Mouse (Mus musculus) neural tube, embryonic 15.5 days (tissue): ENCODE data around the gene Snu13. TPM values are rescaled to one million over a fixed set of nuclear protein-coding genes. Genes with fewer than 3 reads are reported as not detected.

Source experiments
- ATAC-seq: fragments of 200-750 bp; cut with Nextera tagmentation; 2 replicates; pipeline ENCODE4 v1.8.0; 2017; ENCODE audit warnings: mild to moderate bottlenecking, moderate TSS enrichment, moderate library complexity; ENCODE audit not compliant: low FRiP score
- H3K27ac ChIP-seq: fragments of 300-500 bp; sonication (generic); replicated peaks from 2 replicates; pipeline ENCODE4 v1.5.1; 2015; ENCODE audit warnings: mild to moderate bottlenecking, inconsistent platforms
- H3K27me3 ChIP-seq: fragments of 300-500 bp; sonication (generic); replicated peaks from 2 replicates; pipeline ENCODE4 v1.6.1; 2015; ENCODE audit warnings: inconsistent platforms
- H3K36me3 ChIP-seq: fragments of 300-500 bp; sonication (generic); 2 replicates; pipeline ENCODE4 v1.6.1; 2015; ENCODE audit warnings: inconsistent platforms
- H3K4me1 ChIP-seq: fragments of 300-500 bp; sonication (generic); 2 replicates; pipeline ENCODE4 v1.6.1; 2015; ENCODE audit warnings: inconsistent platforms
- H3K4me2 ChIP-seq: fragments of 300-500 bp; sonication (generic); 2 replicates; pipeline ENCODE4 v1.6.1; 2015; ENCODE audit warnings: inconsistent platforms, mild to moderate bottlenecking, moderate library complexity
- H3K4me3 ChIP-seq: fragments of 300-500 bp; sonication (generic); replicated peaks from 2 replicates; pipeline ENCODE4 v1.5.1; 2015; ENCODE audit warnings: mild to moderate bottlenecking, inconsistent platforms
- H3K9ac ChIP-seq: fragments of 300-500 bp; sonication (generic); replicated peaks from 2 replicates; pipeline ENCODE4 v1.6.1; 2015; ENCODE audit warnings: mild to moderate bottlenecking, inconsistent platforms
- H3K9me3 ChIP-seq: fragments of 300-500 bp; sonication (generic); replicated peaks from 2 replicates; pipeline ENCODE4 v1.6.1; 2016; ENCODE audit warnings: inconsistent platforms
- WGBS: fragments of 180-500 bp; shearing (Covaris S2); methylation state at CpG from one replicate; pipeline ENCODE4 v1.1.7; 2015; ENCODE audit warnings: mixed read lengths; 5-methylcytosine and 5-hydroxymethylcytosine counted together
- polyA plus RNA-seq: library from polyadenylated mRNA; unstranded; fragments of >200 nt; fragmentation: Nextera tagmentation; extraction: Ambion mirVana; gene quantifications from 2 replicates; pipeline ENCODE4 v1.2.1, GENCODE M21; 2015

Gene Snu13
- polyA plus RNA-seq, 1 experiment from 2014 or later, result 230 TPM

DNA sequence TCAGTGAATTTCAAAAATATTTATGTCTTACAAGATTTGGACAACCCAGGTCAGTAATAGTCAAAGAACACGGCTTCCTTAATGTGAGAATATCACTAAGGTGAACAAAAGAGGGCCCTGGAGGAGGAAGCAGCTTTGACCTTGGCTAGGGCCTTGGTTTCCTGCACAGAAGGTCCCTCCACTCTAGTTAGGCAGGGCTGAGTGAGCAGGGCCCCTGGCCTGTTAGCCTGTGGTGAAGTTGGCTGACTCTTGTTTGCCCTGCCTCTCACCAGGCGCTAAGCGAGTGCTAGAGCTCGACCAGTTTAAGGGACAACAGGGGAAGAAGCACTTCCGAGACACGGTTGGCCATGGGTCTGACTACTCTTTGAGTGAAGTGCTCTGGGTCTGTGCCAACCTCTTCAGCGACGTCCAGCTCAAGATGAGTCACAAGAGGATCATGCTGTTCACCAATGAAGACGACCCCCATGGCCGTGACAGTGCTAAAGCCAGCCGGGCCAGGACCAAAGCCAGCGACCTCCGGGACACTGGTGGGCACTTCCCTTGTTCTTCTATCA is 24.8 kb downstream of the Snu13 start:
- Histone ChIP-seq H3K9ac (no peak overlapping the region), H3K4me3 (no peak overlapping the region), H3K4me1 (peaks cover 2% of the 10 kb centered on the region; the same call in 1 of the 2 replicates), H3K4me2 (no peak overlapping the region), H3K9me3 (no peaks in the 10 kb centered on the region), H3K27ac (no peak overlapping the region), H3K27me3 (no peaks in the 10 kb centered on the region), H3K36me3 (peaks cover 70% of the 10 kb centered on the region)
- ATAC-seq, result no peak
- 90% methylated on average over 13 of the region's 13 CpGs for WGBS

DNA sequence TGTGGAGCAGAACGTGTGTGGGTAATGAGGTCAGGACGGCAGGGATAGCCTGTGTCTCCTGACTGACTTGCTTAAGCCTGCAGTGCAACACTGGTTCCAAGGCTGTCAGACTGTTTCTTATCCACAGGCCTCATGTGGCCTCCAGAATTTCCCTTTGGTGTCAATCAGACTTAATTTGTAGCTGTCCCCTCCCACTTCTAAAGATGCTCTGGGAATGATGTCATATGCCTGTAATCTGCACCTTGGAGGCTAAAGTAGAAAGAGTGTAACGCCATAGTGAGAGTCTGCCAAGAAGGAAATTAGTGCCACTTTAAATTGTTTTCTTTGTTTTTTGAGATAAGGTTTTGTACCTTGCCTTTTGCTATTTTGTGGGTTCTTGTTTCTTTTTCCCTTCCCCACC is 28.1 kb downstream of the Snu13 start:
- Histone ChIP-seq H3K4me2 (no peak overlapping the region), H3K27me3 (no peaks in the 10 kb centered on the region), H3K4me3 (no peak overlapping the region), H3K36me3 (peaks cover 41% of the 10 kb centered on the region), H3K9me3 (no peaks in the 10 kb centered on the region), H3K4me1 (peaks cover 22% of the 10 kb centered on the region), H3K9ac (no peak overlapping the region), H3K27ac (no peak overlapping the region)
- 90% methylated on average over 3 of the region's 3 CpGs for WGBS
- ATAC-seq, result no peak

DNA sequence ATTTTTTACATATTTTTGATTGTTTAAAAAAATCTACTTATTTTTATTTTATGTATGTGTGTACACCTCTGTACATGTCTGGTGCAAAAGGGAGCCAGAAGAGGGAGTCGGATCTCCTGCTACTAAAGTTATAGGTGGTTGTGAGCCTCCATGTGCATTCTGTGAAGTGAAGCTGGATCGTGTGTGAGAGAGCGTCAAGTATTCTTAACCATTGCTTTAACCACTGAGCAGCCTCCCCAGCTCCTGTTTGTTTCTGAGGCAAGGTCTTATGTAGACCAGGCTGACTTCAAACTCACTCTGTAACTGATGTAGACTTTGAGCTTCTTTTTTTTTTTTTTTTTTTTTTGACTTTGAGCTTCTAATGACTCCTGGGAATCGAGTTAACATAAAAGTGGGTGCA is 29.9 kb downstream of the Snu13 start:
- Histone ChIP-seq H3K36me3 (peaks cover 23% of the 10 kb centered on the region), H3K27ac (no peak overlapping the region), H3K9ac (no peak overlapping the region), H3K27me3 (no peaks in the 10 kb centered on the region), H3K4me3 (no peak overlapping the region), H3K9me3 (no peaks in the 10 kb centered on the region), H3K4me2 (no peak overlapping the region), H3K4me1 (peaks cover 35% of the 10 kb centered on the region)
- ATAC-seq, result no peak
- 79% methylated on average over 4 of the region's 4 CpGs for WGBS

DNA sequence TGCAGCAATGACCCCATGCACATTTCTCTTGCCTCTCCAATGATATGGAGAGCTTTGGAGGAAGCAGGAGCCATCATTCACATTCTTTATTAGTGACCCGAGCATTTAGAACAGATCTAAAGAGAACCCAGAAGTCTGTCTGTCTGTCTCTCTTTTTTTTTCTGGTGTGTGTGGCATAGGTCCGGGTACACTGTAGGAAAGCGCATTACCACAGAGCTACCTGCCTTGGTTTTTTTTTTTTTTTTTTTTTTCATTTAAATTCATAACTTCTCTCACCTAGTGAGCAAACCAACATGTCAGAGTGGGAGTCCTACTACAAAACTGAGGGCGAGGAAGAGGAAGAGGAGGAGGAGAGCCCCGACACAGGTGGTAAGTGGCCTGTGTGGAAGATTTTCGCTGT is 30.6 kb downstream of the Snu13 start:
- H3K27ac ChIP-seq, result peak overlapping the region; percentile 85
- H3K36me3 ChIP-seq, result peaks cover 20% of the 10 kb centered on the region

DNA sequence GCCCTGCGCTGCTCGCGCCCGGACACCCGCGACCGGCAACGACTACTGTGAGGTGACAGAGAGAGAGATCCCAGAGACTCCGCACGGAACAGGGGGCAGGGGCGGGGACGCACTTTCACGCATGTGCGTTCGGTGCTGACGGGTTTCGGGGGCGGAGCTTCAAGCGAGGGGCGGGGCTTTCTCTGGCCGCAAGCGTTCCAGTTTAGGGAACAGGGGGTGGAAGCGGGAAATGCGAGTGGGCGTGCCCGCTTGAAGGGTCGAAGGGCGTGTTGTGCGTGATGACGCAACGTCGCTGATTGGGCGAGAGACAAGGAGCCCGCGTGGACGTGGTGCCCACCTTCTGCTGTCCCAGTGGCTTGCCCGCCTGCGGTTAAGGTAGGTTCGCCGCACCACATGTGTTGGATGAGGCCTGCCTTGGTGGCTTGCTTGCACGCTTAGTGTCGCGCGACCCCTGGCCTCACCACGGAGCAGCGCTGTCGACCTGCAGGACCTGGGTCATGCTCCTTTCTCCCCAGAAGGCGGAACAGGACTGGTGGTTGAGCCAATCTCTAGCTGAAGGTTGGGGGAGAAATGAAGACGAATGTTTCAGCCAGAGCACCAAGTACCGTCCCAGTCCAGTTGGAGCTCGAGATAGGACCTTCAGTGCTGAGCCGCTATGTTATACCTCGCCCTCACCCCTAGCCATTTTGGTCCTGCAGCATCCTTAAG is 31.1 kb downstream of the Snu13 start:
- Histone ChIP-seq H3K36me3 (peaks cover 16% of the 10 kb centered on the region), H3K4me3 (peak overlapping the region; percentile 92), H3K9ac (peak overlapping the region; percentile 93), H3K4me1 (peaks cover 35% of the 10 kb centered on the region), H3K4me2 (peak overlapping the region; percentile 93), H3K9me3 (no peaks in the 10 kb centered on the region), H3K27ac (peak overlapping the region; percentile 87), H3K27me3 (no peaks in the 10 kb centered on the region)
- peak; percentile 97 for ATAC-seq
- WGBS, result under 1% methylated on average over 53 of the region's 53 CpGs

More for the DNA sequence above, 30.6 kb downstream of the Snu13 start:
- ATAC-seq, result no peak
- no peaks in the 10 kb centered on the region for H3K27me3 ChIP-seq
- peak overlapping the region; percentile 77 for H3K9ac ChIP-seq
- no peaks in the 10 kb centered on the region for H3K9me3 ChIP-seq
- H3K4me3 ChIP-seq, result peak overlapping the region; percentile 92
- peaks cover 35% of the 10 kb centered on the region for H3K4me1 ChIP-seq
- peak overlapping the region; percentile 93 for H3K4me2 ChIP-seq
- 26% methylated on average over 6 of the region's 6 CpGs for WGBS

DNA sequence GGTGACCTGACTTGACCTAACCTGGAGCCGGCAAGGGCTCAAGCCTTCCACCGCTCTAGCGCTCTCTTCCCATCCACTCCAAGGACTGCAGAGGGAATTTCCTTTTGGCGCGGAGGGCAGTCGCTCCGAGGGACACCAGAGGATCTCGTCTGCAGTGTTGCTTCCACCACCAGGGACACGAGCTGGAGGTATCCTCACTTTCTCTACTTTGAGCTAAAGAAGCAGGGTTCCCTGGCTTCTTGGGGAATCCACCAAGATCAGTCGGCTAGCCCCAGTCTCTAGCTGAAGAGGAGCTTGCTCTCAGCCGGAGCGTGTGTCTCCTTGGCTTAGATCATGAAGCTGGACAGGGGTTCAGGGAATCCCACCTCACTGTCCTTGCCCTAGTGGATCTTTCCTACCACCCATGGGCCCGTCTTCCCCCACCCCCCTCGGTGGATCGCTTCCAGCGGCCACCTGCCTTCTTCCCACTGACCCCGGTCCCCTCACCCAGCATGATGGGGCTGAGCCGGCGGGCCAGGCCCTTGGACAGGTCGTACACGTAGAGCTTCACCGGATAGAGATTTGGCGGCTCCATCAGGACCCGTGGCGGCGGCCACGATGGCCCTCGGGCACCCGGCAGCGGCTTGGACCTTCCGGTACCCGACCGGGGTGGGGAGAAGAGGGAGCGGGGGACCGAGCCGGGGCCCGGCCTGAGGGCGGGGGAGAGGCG is 31.9 kb downstream of the Snu13 start:
- H3K9ac ChIP-seq, result peak overlapping the region; percentile 93
- H3K27ac ChIP-seq, result peak overlapping the region; percentile 87
- H3K27me3 ChIP-seq, result no peaks in the 10 kb centered on the region
- peak overlapping the region; percentile 93 for H3K4me2 ChIP-seq
- H3K4me1 ChIP-seq, result peaks cover 35% of the 10 kb centered on the region
- H3K9me3 ChIP-seq, result no peaks in the 10 kb centered on the region
- peak overlapping the region; percentile 92 for H3K4me3 ChIP-seq
- ATAC-seq, result peak; percentile 60
- WGBS, result under 1% methylated on average over 38 of the region's 39 CpGs
- peaks cover 16% of the 10 kb centered on the region for H3K36me3 ChIP-seq

DNA sequence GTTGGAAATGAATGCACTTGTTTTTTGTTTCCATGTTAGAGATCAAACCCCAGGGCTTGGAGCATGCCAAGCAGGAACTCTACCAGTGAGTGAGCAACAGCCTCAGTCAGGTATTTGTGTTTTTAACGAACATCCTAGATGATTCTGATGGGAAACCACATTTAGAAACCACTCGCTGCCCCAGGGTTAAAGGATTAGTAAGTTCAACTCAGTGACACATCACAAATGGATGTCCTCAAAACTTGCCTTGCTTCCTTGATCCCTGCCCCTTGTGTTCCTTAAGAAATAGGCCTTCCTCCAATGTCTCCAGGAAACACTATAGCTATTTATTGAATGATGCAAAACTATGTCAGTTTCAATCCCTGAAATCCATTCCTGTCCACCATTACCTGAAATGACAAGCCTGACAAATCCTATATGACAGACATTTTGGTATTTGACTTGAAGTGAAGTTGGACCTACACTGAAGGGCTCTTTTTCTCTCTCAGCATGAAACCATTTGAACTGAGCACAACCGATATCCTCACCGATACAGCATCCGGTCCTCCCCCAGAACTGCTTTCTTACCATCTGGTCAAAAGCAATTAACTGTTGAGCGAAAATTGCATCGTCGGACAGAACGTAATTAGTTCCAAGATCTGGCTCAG is 32.5 kb downstream of the Snu13 start:
- Histone ChIP-seq H3K4me2 (peak overlapping the region; percentile 93), H3K27me3 (no peaks in the 10 kb centered on the region), H3K36me3 (peaks cover 13% of the 10 kb centered on the region), H3K9ac (peak overlapping the region; percentile 93), H3K9me3 (no peaks in the 10 kb centered on the region), H3K4me1 (peaks cover 35% of the 10 kb centered on the region), H3K27ac (peak overlapping the region; percentile 87), H3K4me3 (peak overlapping the region; percentile 92)
- no peak for ATAC-seq
- 21% methylated on average over 9 of the region's 9 CpGs for WGBS

DNA sequence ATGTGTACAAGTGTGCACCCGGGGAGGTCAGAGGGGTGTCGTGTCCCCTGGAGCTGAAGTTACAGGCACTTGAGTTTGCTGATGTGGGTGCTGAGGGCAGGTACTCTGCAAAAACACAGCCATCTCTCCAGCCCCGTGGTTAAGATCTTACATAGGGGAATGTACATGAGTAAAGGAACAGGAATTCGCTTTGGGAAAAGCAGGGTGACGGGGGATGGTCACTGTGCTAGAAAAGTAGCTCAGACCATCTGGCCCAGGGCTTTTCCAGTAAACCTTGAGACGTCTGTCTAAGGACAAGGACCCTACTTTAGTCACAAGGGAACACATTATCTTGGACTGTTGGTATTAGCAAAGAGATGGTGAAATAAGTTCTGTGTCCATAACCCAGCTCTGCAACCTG is 35.5 kb downstream of the Snu13 start:
- Histone ChIP-seq H3K4me3 (no peak overlapping the region), H3K27ac (no peak overlapping the region), H3K9me3 (no peaks in the 10 kb centered on the region), H3K9ac (no peak overlapping the region), H3K36me3 (0 out of 2 replicates have a peak, but pooled peaks cover 3% of the 10 kb centered on the region), H3K4me2 (no peak overlapping the region), H3K4me1 (peaks cover 29% of the 10 kb centered on the region), H3K27me3 (no peaks in the 10 kb centered on the region)
- WGBS, result 93% methylated on average over 6 of the region's 6 CpGs
- ATAC-seq, result no peak

DNA sequence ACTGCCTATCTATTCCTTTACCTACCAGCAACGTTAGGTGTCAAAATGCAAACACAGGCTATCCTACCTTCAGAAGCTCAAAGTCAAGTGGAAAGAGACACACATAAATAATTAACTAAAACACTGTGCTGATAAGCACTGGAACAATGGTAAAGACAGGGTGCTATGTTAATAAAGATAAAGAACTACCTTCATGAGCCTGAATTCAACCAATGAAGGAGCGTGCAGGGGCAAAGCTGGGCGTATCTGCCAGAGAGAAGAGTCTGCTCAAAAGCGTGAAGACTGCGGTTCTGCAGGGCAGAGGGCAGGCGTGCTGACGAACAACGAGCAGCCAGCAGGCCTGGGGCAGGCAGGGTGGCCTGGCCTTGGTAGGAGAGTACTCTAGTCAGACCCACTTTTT is 43.1 kb downstream of the Snu13 start:
- WGBS, result 94% methylated on average over 8 of the region's 8 CpGs
- Histone ChIP-seq H3K27me3 (no peaks in the 10 kb centered on the region), H3K4me1 (no peaks in the 10 kb centered on the region)

DNA sequence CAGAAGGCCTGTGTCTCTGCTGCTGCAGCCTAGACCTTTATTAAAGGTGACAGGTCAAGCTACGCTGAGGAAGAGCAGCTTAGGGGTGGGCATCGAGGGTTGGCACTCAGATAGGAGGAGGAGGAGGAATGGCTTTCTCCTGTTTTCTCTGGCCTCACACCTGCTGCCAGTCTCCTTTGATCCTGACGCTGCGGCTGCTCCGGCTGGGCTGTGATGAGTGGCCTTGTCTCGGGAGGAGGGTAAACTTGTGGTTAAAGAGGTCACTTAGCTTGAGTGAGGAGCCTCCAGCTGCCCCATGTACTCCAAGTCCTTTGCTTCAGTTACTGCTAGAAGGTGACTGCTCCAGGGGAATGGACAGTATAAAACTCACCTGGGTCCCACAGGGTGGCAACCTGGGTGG is 53.4 kb downstream of the Snu13 start:
- Histone ChIP-seq H3K9ac (no peak overlapping the region), H3K27me3 (no peaks in the 10 kb centered on the region), H3K36me3 (peaks cover 59% of the 10 kb centered on the region), H3K4me2 (no peak overlapping the region), H3K27ac (no peak overlapping the region), H3K4me3 (no peak overlapping the region), H3K9me3 (no peaks in the 10 kb centered on the region), H3K4me1 (no peaks in the 10 kb centered on the region)
- WGBS, result 86% methylated on average over 6 of the region's 6 CpGs
- ATAC-seq, result no peak

More for the DNA sequence above, 43.1 kb downstream of the Snu13 start:
- Histone ChIP-seq H3K9me3 (no peaks in the 10 kb centered on the region), H3K9ac (no peak overlapping the region), H3K27ac (no peak overlapping the region), H3K4me3 (no peak overlapping the region), H3K36me3 (peaks cover 34% of the 10 kb centered on the region), H3K4me2 (no peak overlapping the region)
- ATAC-seq, result no peak

DNA sequence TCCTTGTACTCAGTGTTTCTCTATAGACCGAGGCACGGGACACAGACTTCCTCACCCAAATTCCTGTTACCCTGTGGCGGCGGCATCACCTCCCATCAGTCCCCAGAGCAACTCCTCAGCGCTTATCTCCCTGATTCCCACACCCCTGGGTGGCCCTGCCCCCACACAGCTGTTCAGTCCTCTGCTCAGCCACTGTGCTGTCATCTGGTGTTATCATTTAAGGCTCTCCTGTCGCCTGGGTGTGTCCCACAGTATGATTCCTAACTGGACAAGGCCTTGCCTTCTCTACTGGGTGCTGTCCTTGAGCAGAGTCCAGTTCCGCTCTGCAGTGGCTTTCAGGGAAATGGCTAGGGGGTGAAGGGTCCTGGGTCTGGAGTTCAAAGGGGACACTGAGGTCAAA is 56.8 kb downstream of the Snu13 start:
- 65% methylated on average over 7 of the region's 7 CpGs for WGBS

More for the DNA sequence above, 56.8 kb downstream of the Snu13 start:
- Histone ChIP-seq H3K27me3 (no peaks in the 10 kb centered on the region), H3K9ac (no peak overlapping the region), H3K4me2 (no peak overlapping the region), H3K9me3 (no peaks in the 10 kb centered on the region), H3K36me3 (peaks cover 26% of the 10 kb centered on the region), H3K4me3 (no peak overlapping the region), H3K27ac (no peak overlapping the region), H3K4me1 (no peaks in the 10 kb centered on the region; the same call in 1 of the 2 replicates)
- ATAC-seq, result no peak
